Mouse (Mus musculus) forelimb bud, embryonic 11.5 days (tissue): ENCODE results near the gene Zfp14.

Experiments used
- DNase-seq: peaks from one replicate; pipeline ENCODE4 v3.0.0-alpha.2; 2012; ENCODE audit warnings: low read depth, low spot score

Zfp14 gene

GRCm38 (mm10) chr7:30050882-30051548 lies at the start of gene Zfp14:
Zfp14 (minus strand) TSS chr7:30051380.
- peak; percentile 90 for DNase-seq

GRCm38 (mm10) chr7:30099297-30099696 lies 48.1 kb upstream of the Zfp14 start:
- no peak for DNase-seq

- DNase-seq = no peak
These were observed 44.5 kb upstream of the Zfp14 start for GRCm38 (mm10) chr7:30095551-30096125.

- DNase-seq = peak; percentile 96
These were observed 43.7 kb upstream of the Zfp14 start, which contains the start of gene Zfp260 for GRCm38 (mm10) chr7:30094646-30095429. Zfp260 (plus strand) TSS chr7:30094777.

GRCm38 (mm10) chr7:30093918-30094415 lies 42.8 kb upstream of the Zfp14 start:
- DNase-seq = no peak

- no peak for DNase-seq
These were observed 41.5 kb upstream of the Zfp14 start for GRCm38 (mm10) chr7:30092666-30093065.

- no peak for DNase-seq
These were observed 39.9 kb upstream of the Zfp14 start for GRCm38 (mm10) chr7:30090970-30091585.

GRCm38 (mm10) chr7:30090092-30090969 lies 39.2 kb upstream of the Zfp14 start, which contains the start of the genes Gm26920 and Zfp566:
Gm26920 (minus strand) TSS chr7:30090410.
Zfp566 (minus strand) TSS chr7:30090527.
- peak; percentile 98 for DNase-seq

- no peak for DNase-seq
These were observed 38.2 kb upstream of the Zfp14 start for GRCm38 (mm10) chr7:30089405-30089804.

GRCm38 (mm10) chr7:30086524-30086923 lies 35.3 kb upstream of the Zfp14 start:
- no peak for DNase-seq

- DNase-seq = peak; percentile 90
These were observed 21.2 kb upstream of the Zfp14 start, which contains the start of gene Zfp82 for GRCm38 (mm10) chr7:30072146-30073028. Zfp82 (minus strand) TSS chr7:30072900.

GRCm38 (mm10) chr7:30064622-30065021 lies 13.4 kb upstream of the Zfp14 start:
- DNase-seq = no peak

GRCm38 (mm10) chr7:30062478-30062877 lies 11.3 kb upstream of the Zfp14 start:
- peak; percentile 14 for DNase-seq

GRCm38 (mm10) chr7:30060341-30060740 lies 9.2 kb upstream of the Zfp14 start:
- DNase-seq = no peak

- DNase-seq = no peak
These were observed 2.4 kb upstream of the Zfp14 start for GRCm38 (mm10) chr7:30053591-30053990.

GRCm38 (mm10) chr7:30048126-30048525 lies 3.1 kb downstream of the Zfp14 start:
- DNase-seq = no peak

GRCm38 (mm10) chr7:30044354-30044753 lies 6.8 kb downstream of the Zfp14 start:
- no peak for DNase-seq

GRCm38 (mm10) chr7:30034331-30034730 lies 16.8 kb downstream of the Zfp14 start:
- no peak for DNase-seq

GRCm38 (mm10) chr7:30031379-30031778 lies 19.8 kb downstream of the Zfp14 start:
- no peak for DNase-seq

- DNase-seq = no peak
These were observed 20.5 kb downstream of the Zfp14 start for GRCm38 (mm10) chr7:30030677-30031076.
